ENCODE assay signal across 25 mouse cellular contexts in genomic region chr6:88235461-88235860, GRCm38 (mm10). TPM values are rescaled to one million over a fixed set of nuclear protein-coding genes. Genes with fewer than 3 reads are reported as not detected.
DNase-seq lines count a peak whose midpoint lies in the region; ATAC-seq lines count a peak whose summit lies in the region.
"Had no signal": no experiment of that assay in that cellular context is flagged by ENCODE, and none has a peak within 500 bp of the region (broad histone marks: within the 10 kb centered on the region; RNA-seq: fewer than 3 reads in every experiment).

No protein-coding gene starts in this region.

- peaks cover 45% of the 10 kb centered on the region for H3K27me3 ChIP-seq in heart, embryonic 11.5 days (ENCODE audit: control insufficient read depth, insufficient read depth, low read length)
- peaks cover 19% of the 10 kb centered on the region for H3K27me3 ChIP-seq in kidney, embryonic 16.5 days (ENCODE audit: insufficient read depth, low read length)
- H3K27me3 ChIP-seq in forebrain, embryonic 14.5 days (replicated peaks; ENCODE audit: control insufficient read depth, insufficient read depth, low read length) = no peaks in the 10 kb centered on the region; the same call in 1 of the 2 replicates
- peaks cover 5% of the 10 kb centered on the region; the same call in 1 of the 2 replicates for H3K27me3 ChIP-seq in midbrain, embryonic 14.5 days (ENCODE audit: control insufficient read depth, insufficient read depth, low read length)

- peaks cover 14% of the 10 kb centered on the region for H3K4me1 ChIP-seq in heart, embryonic 11.5 days (ENCODE audit: control insufficient read depth, insufficient read depth, low read length)
- H3K4me1 ChIP-seq in kidney, embryonic 16.5 days (ENCODE audit: insufficient read depth, low read length) = peaks cover 15% of the 10 kb centered on the region
- peaks cover 5% of the 10 kb centered on the region; the same call in 1 of the 2 replicates for H3K4me1 ChIP-seq in forebrain, embryonic 14.5 days (ENCODE audit: control insufficient read depth, insufficient read depth, low read length)
- peaks cover 10% of the 10 kb centered on the region; the same call in 1 of the 2 replicates for H3K4me1 ChIP-seq in midbrain, embryonic 14.5 days (ENCODE audit: control insufficient read depth, insufficient read depth, low read length)

- DNase-seq in heart, postnatal 4 days = no peak
- DNase-seq in kidney, postnatal 4 days = no peak
- DNase-seq in forebrain, embryonic 14.5 days (ENCODE audit: low spot score) = no peak
- DNase-seq in midbrain, embryonic 14.5 days = no peak
- DNase-seq in B cell, adult 2 months = no peak
- DNase-seq: cerebellum, adult 8-10 months; heart, adult 18-20 months; kidney, adult 18-20 months; kidney, postnatal 14 days; layer of hippocampus, adult 9-11 months; lung, adult 18-20 months; thymus, postnatal 4 days had no signal

- WGBS in heart, embryonic 11.5 days (ENCODE audit: insufficient replicate concordance) = 27% methylated on average over 8 of the region's 8 CpGs
- 26% methylated on average over 8 of the region's 8 CpGs for WGBS in kidney, embryonic 16.5 days
- WGBS in forebrain, embryonic 14.5 days = 19% methylated on average over 8 of the region's 8 CpGs
- WGBS in midbrain, embryonic 14.5 days = 16% methylated on average over 8 of the region's 8 CpGs

- H3K9me3 ChIP-seq in heart, embryonic 11.5 days (replicated peaks; ENCODE audit: control insufficient read depth, low read length) = no peaks in the 10 kb centered on the region
- no peaks in the 10 kb centered on the region for H3K9me3 ChIP-seq in kidney, embryonic 16.5 days (ENCODE audit: low read length)
- no peaks in the 10 kb centered on the region for H3K9me3 ChIP-seq in forebrain, embryonic 14.5 days (replicated peaks; ENCODE audit: control insufficient read depth, low read length)
- no peaks in the 10 kb centered on the region for H3K9me3 ChIP-seq in midbrain, embryonic 14.5 days (ENCODE audit: control insufficient read depth, low read length)
- H3K9me3 ChIP-seq: embryonic facial prominence, embryonic 15.5 days had no signal

- H3K4me3 ChIP-seq in heart, embryonic 11.5 days (ENCODE audit: low read depth, low read length) = no peak overlapping the region
- no peak overlapping the region for H3K4me3 ChIP-seq in kidney, embryonic 16.5 days (ENCODE audit: low read length)
- no peak overlapping the region for H3K4me3 ChIP-seq in forebrain, embryonic 14.5 days (ENCODE audit: low read depth, low read length)
- no peak overlapping the region for H3K4me3 ChIP-seq in midbrain, embryonic 14.5 days (replicated peaks; ENCODE audit: low read depth, low read length)
- H3K4me3 ChIP-seq: embryonic facial prominence, embryonic 15.5 days had no signal

- ATAC-seq in heart, embryonic 11.5 days (replicated peaks; ENCODE audit: insufficient number of reproducible peaks, low FRiP score, low TSS enrichment) = no peak
- ATAC-seq in kidney, embryonic 16.5 days (ENCODE audit: low FRiP score, low TSS enrichment) = no peak
- no peak for ATAC-seq in forebrain, embryonic 14.5 days
- ATAC-seq in midbrain, embryonic 14.5 days (ENCODE audit: low FRiP score, low TSS enrichment) = peak; percentile 15; the same call in 1 of the 2 replicates
- no peak for ATAC-seq in erythroblast, adult 5-6 weeks (replicated peaks; ENCODE audit: low FRiP score, poor library complexity, severe bottlenecking)

- 0 out of 2 replicates have a peak overlapping the region, but pooled peaks have one; percentile 54 for H3K4me2 ChIP-seq in heart, embryonic 11.5 days
- no peak overlapping the region for H3K4me2 ChIP-seq in kidney, embryonic 16.5 days (replicated peaks; ENCODE audit: low read depth, low read length)
- H3K4me2 ChIP-seq in forebrain, embryonic 14.5 days (ENCODE audit: low read length) = peak overlapping the region; percentile 48; the same call in 1 of the 2 replicates
- H3K4me2 ChIP-seq in midbrain, embryonic 14.5 days (ENCODE audit: low read length) = peak overlapping the region; percentile 46; the same call in 1 of the 2 replicates

- H3K9ac ChIP-seq in heart, embryonic 11.5 days (ENCODE audit: low read depth, low read length) = no peak overlapping the region
- peak overlapping the region; percentile 51; the same call in 1 of the 2 replicates for H3K9ac ChIP-seq in kidney, embryonic 16.5 days (replicated peaks; ENCODE audit: low read length)
- H3K9ac ChIP-seq in forebrain, embryonic 14.5 days (ENCODE audit: low read length) = no peak overlapping the region
- no peak overlapping the region for H3K9ac ChIP-seq in midbrain, embryonic 14.5 days (replicated peaks; ENCODE audit: low read length)
- H3K9ac ChIP-seq: embryonic facial prominence, embryonic 15.5 days had no signal

- no peaks in the 10 kb centered on the region for H3K36me3 ChIP-seq in heart, embryonic 11.5 days (ENCODE audit: control insufficient read depth, insufficient read depth, low read length)
- H3K36me3 ChIP-seq in kidney, embryonic 16.5 days (ENCODE audit: insufficient read depth, low read length) = no peaks in the 10 kb centered on the region
- no peaks in the 10 kb centered on the region for H3K36me3 ChIP-seq in forebrain, embryonic 14.5 days (ENCODE audit: control insufficient read depth, insufficient read depth, low read length)
- no peaks in the 10 kb centered on the region for H3K36me3 ChIP-seq in midbrain, embryonic 14.5 days (ENCODE audit: control insufficient read depth, insufficient read depth, low read length)
- H3K36me3 ChIP-seq: embryonic facial prominence, embryonic 15.5 days had no signal

- H3K27ac ChIP-seq in heart, embryonic 11.5 days (ENCODE audit: low read depth, low read length) = no peak overlapping the region
- H3K27ac ChIP-seq in kidney, embryonic 16.5 days (ENCODE audit: low read length) = no peak overlapping the region
- no peak overlapping the region for H3K27ac ChIP-seq in forebrain, embryonic 14.5 days (ENCODE audit: low read depth, low read length)
- no peak overlapping the region for H3K27ac ChIP-seq in midbrain, embryonic 14.5 days (replicated peaks; ENCODE audit: low read depth, low read length)
- H3K27ac ChIP-seq: embryonic facial prominence, embryonic 15.5 days; macrophage had no signal

RNA-seq across cellular contexts. Expression of gene Dnajb8, which starts 13.4 kb away (rescaled TPM):
- polyA plus RNA-seq in heart, embryonic 11.5 days (2014; fragmentation: Nextera tagmentation; extraction: Ambion mirVana) = not detected in 2 replicates
- total RNA-seq in heart, postnatal 4 days (2021) = not detected
- not detected in 2 replicates for polyA plus RNA-seq in kidney, embryonic 16.5 days (2015; fragmentation: Nextera tagmentation; extraction: Ambion mirVana)
- not detected in 2 replicates for polyA plus RNA-seq in forebrain, embryonic 14.5 days (2014; fragmentation: Nextera tagmentation; extraction: Ambion mirVana)
- polyA plus RNA-seq in midbrain, embryonic 14.5 days (2014; fragmentation: Nextera tagmentation; extraction: Ambion mirVana) = not detected in 2 replicates
- total RNA-seq in erythroblast, adult 5-6 weeks (2015; ENCODE audit: low replicate concordance) = not detected in 2 replicates
- total RNA-seq in erythroblast, adult 5-6 weeks (2017; ENCODE audit: low replicate concordance) = not detected in 2 replicates
- total RNA-seq: adrenal gland, postnatal 4 days; common myeloid progenitor, adult 5-6 weeks; ES-E14; gastrocnemius, adult 8-10 months; heart, adult 18-20 months; hematopoietic stem cell, adult 5-6 weeks; left cerebral cortex, adult 8-10 months; liver, adult 2 months had no signal
- polyA plus RNA-seq: embryonic facial prominence, embryonic 15.5 days; liver, adult 2 months; macrophage; small intestine, adult 2 months had no signal

RNA-seq across cellular contexts. Expression of gene Gata2, which starts 41.8 kb away (rescaled TPM):
- polyA plus RNA-seq in heart, embryonic 11.5 days (2014; fragmentation: Nextera tagmentation; extraction: Ambion mirVana) = 14.3 and 14.5 TPM in 2 replicates
- 10 to 100 TPM; 15.2 to 16.8 TPM for total RNA-seq in heart, postnatal 4 days (2021)
- polyA plus RNA-seq in kidney, embryonic 16.5 days (2015; fragmentation: Nextera tagmentation; extraction: Ambion mirVana) = 66.3 and 68.9 TPM in 2 replicates
- polyA plus RNA-seq in forebrain, embryonic 14.5 days (2014; fragmentation: Nextera tagmentation; extraction: Ambion mirVana) = 1.5 and 1.6 TPM in 2 replicates
- polyA plus RNA-seq in midbrain, embryonic 14.5 days (2014; fragmentation: Nextera tagmentation; extraction: Ambion mirVana) = 15.4 and 23.0 TPM in 2 replicates
- total RNA-seq in erythroblast, adult 5-6 weeks (2015; ENCODE audit: low replicate concordance) = 3.8 and 9.4 TPM in 2 replicates
- total RNA-seq in erythroblast, adult 5-6 weeks (2017; ENCODE audit: low replicate concordance) = 4.4 and 7.9 TPM in 2 replicates
